Mouse (Mus musculus): ENCODE data around the gene Ccdc124. TPM values are rescaled to one million over a fixed set of nuclear protein-coding genes. Genes with fewer than 3 reads are reported as not detected.

The Ccdc124 gene
- polyA plus RNA-seq, 1 experiment: 142 TPM

GRCm38 (mm10) chr8:70865350-70866000, 8.3 kb downstream of the Ccdc124 start:
- peak overlapping the region; percentile 69 for H3ac ChIP-seq (ENCODE audit: control insufficient read depth, insufficient read length, low read depth)
- peaks cover 6% of the 10 kb centered on the region for H3K36me3 ChIP-seq (ENCODE audit: control insufficient read depth, insufficient read depth)
- no peaks in the 10 kb centered on the region for H3K27me3 ChIP-seq (ENCODE audit: control insufficient read depth, insufficient read depth, insufficient read length)
- H3K4me3 ChIP-seq (ENCODE audit: insufficient read depth, poor library complexity, severe bottlenecking): peak overlapping the region; percentile 31
- no peaks in the 10 kb centered on the region for H3K79me2 ChIP-seq (ENCODE audit: control insufficient read depth, insufficient read depth)
- no peaks in the 10 kb centered on the region for H3K79me3 ChIP-seq (ENCODE audit: low read depth)
- no peak for TF ChIP-seq CTCF (IDR thresholded peaks at IDR 0.05; ENCODE audit: control insufficient read depth, insufficient read depth, insufficient read length)
- peak; percentile 32 for TF ChIP-seq MAX (IDR thresholded peaks at IDR 0.05)

- Histone ChIP-seq H3K27me3 (ENCODE audit: control insufficient read depth, insufficient read depth, insufficient read length) (no peaks in the 10 kb centered on the region), H3K79me3 (ENCODE audit: low read depth) (no peaks in the 10 kb centered on the region), H3ac (ENCODE audit: control insufficient read depth, insufficient read length, low read depth) (peak overlapping the region; percentile 69), H3K36me3 (ENCODE audit: control insufficient read depth, insufficient read depth) (peaks cover 6% of the 10 kb centered on the region), H3K79me2 (ENCODE audit: control insufficient read depth, insufficient read depth) (no peaks in the 10 kb centered on the region), H3K4me3 (ENCODE audit: insufficient read depth, poor library complexity, severe bottlenecking) (peak overlapping the region; percentile 31)
- TF ChIP-seq CTCF (IDR thresholded peaks at IDR 0.05; ENCODE audit: control insufficient read depth, insufficient read depth, insufficient read length) (no peak), MYOG (IDR thresholded peaks at IDR 0.05; ENCODE audit: control insufficient read depth, extremely low read depth, insufficient read length) (no peak), USF1 (IDR thresholded peaks at IDR 0.05; ENCODE audit: low read depth) (no peak), CEBPB (IDR thresholded peaks at IDR 0.05; ENCODE audit: low read depth) (no peak), MAX (IDR thresholded peaks at IDR 0.05) (no peak), FOSL1 (IDR thresholded peaks at IDR 0.05; ENCODE audit: insufficient read depth, low read length, poor library complexity, severe bottlenecking) (no peak), MYOD1 (IDR thresholded peaks at IDR 0.05; ENCODE audit: control insufficient read depth, insufficient read length, low read depth) (no peak)
These were observed 9.0 kb downstream of the Ccdc124 start for GRCm38 (mm10) chr8:70864712-70865221.

- H3K79me2 ChIP-seq (ENCODE audit: control insufficient read depth, insufficient read depth): no peaks in the 10 kb centered on the region
- TF ChIP-seq USF1 (IDR thresholded peaks at IDR 0.05; ENCODE audit: low read depth): no peak
- no peak for TF ChIP-seq CEBPB (IDR thresholded peaks at IDR 0.05; ENCODE audit: low read depth)
- no peak for TF ChIP-seq MYOG (IDR thresholded peaks at IDR 0.05; ENCODE audit: control insufficient read depth, extremely low read depth, insufficient read length)
- no peak for TF ChIP-seq CTCF (IDR thresholded peaks at IDR 0.05; ENCODE audit: control insufficient read depth, insufficient read depth, insufficient read length)
- no peak for TF ChIP-seq MAX (IDR thresholded peaks at IDR 0.05)
- TF ChIP-seq MYOD1 (IDR thresholded peaks at IDR 0.05; ENCODE audit: control insufficient read depth, insufficient read length, low read depth): no peak
- no peak for TF ChIP-seq FOSL1 (IDR thresholded peaks at IDR 0.05; ENCODE audit: insufficient read depth, low read length, poor library complexity, severe bottlenecking)
- no peaks in the 10 kb centered on the region for H3K27me3 ChIP-seq (ENCODE audit: control insufficient read depth, insufficient read depth, insufficient read length)
- H3ac ChIP-seq (ENCODE audit: control insufficient read depth, insufficient read length, low read depth): peak overlapping the region; percentile 69
- H3K4me3 ChIP-seq (ENCODE audit: insufficient read depth, poor library complexity, severe bottlenecking): peak overlapping the region; percentile 26
- H3K79me3 ChIP-seq (ENCODE audit: low read depth): no peaks in the 10 kb centered on the region
- H3K36me3 ChIP-seq (ENCODE audit: control insufficient read depth, insufficient read depth): peaks cover 6% of the 10 kb centered on the region
These were observed 9.6 kb downstream of the Ccdc124 start for GRCm38 (mm10) chr8:70863956-70864711.

GRCm38 (mm10) chr8:70862824-70863641, 10.7 kb downstream of the Ccdc124 start, which contains the start of gene Kcnn1:
Gene Kcnn1 (minus strand): TSS chr8:70863258.
- H3K36me3 ChIP-seq (ENCODE audit: control insufficient read depth, insufficient read depth): peaks cover 6% of the 10 kb centered on the region
- H3K79me3 ChIP-seq (ENCODE audit: low read depth): no peaks in the 10 kb centered on the region
- H3K79me2 ChIP-seq (ENCODE audit: control insufficient read depth, insufficient read depth): no peaks in the 10 kb centered on the region
- peak within 1 kb of the TSS; percentile 66 for H3ac ChIP-seq (ENCODE audit: control insufficient read depth, insufficient read length, low read depth)
- TF ChIP-seq MYOD1 (IDR thresholded peaks at IDR 0.05; ENCODE audit: control insufficient read depth, insufficient read length, low read depth) (no peak), CTCF (IDR thresholded peaks at IDR 0.05; ENCODE audit: control insufficient read depth, insufficient read depth, insufficient read length) (no peak)
- H3K4me3 ChIP-seq (ENCODE audit: insufficient read depth, poor library complexity, severe bottlenecking): peak within 1 kb of the TSS; percentile 26
- no peaks in the 10 kb centered on the region for H3K27me3 ChIP-seq (ENCODE audit: control insufficient read depth, insufficient read depth, insufficient read length)

GRCm38 (mm10) chr8:70857516-70857915, 16.2 kb downstream of the Ccdc124 start:
- Histone ChIP-seq H3K79me2 (ENCODE audit: control insufficient read depth, insufficient read depth) (no peaks in the 10 kb centered on the region), H3K4me3 (ENCODE audit: insufficient read depth, poor library complexity, severe bottlenecking) (no peak overlapping the region), H3K27me3 (ENCODE audit: control insufficient read depth, insufficient read depth, insufficient read length) (no peaks in the 10 kb centered on the region), H3ac (ENCODE audit: control insufficient read depth, insufficient read length, low read depth) (no peak overlapping the region), H3K36me3 (ENCODE audit: control insufficient read depth, insufficient read depth) (no peaks in the 10 kb centered on the region), H3K79me3 (ENCODE audit: low read depth) (no peaks in the 10 kb centered on the region)
- TF ChIP-seq USF1 (IDR thresholded peaks at IDR 0.05; ENCODE audit: low read depth) (peak; percentile 27), MYOG (IDR thresholded peaks at IDR 0.05; ENCODE audit: control insufficient read depth, extremely low read depth, insufficient read length) (no peak), MYOD1 (IDR thresholded peaks at IDR 0.05; ENCODE audit: control insufficient read depth, insufficient read length, low read depth) (no peak)
